Mouse (Mus musculus) kidney, adult 2 months (tissue): Measurements from ENCODE around the gene Iba57.

ENCODE experiments used
- CTCF ChIP-seq: fragments of 200-500 bp; conservative IDR thresholded peaks from 2 replicates; pipeline ENCODE4 v1.5.1; 2011; ENCODE audit warnings: low read depth, mild to moderate bottlenecking, control low read depth, low read length, moderate library complexity, mixed read lengths; ENCODE audit not compliant: insufficient read depth, insufficient read length
- POLR2A ChIP-seq: fragments of 200-500 bp; IDR thresholded peaks from one replicate; pipeline ENCODE4 v1.6.1; 2011; ENCODE audit warnings: low read depth, low read length, control low read depth

DNA sequence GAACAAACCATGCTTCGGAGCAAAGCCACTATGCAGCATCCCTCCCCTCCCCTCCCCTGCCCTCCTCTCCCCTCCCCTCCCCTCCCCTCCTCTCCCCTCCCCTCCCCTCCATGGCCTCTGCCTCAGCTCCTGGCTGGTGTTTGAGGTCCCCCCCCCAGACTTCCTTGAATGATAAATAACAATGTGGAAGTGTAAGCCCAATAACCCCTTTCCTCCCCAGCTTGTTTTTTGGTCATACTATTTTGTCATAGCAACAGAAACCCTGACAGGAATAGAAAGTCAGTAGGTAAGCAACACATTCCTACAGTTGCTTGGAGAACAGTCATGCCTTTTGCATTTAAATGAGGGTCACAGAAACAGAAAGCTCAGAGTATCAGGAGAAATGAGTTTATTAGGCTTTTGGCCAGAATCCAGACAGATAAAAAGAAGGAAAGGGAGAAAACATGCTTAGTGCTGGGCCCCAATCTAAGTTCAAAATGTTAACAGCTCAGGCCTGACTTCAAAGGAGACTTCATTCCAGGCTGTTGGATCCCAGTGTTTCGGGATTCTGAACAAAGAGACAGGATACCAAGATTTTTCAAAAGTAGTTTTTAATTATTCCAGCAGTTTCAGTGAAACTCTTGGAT is 2.2 kb upstream of the Iba57 start:
- TF ChIP-seq CTCF: no peak
- no peak for TF ChIP-seq POLR2A
